Mouse (Mus musculus) liver, embryonic 18 days (tissue): ENCODE results near the gene D16Ertd472e. TPM values are rescaled to one million over a fixed set of nuclear protein-coding genes. Genes with fewer than 3 reads are reported as not detected.

Source experiments
- polyA plus RNA-seq: library from polyadenylated mRNA; depleted of rRNA; stranded (reverse); fragments of >200 nt; gene quantifications from 2 replicates; pipeline ENCODE4 v1.2.3, GENCODE M21; 2012; rRNA removed

Gene D16Ertd472e
- 2.7 TPM in 2 replicates for polyA plus RNA-seq

GRCm38 (mm10) chr16:78576478-78577084 is at the start of gene D16Ertd472e:
Gene D16Ertd472e (minus strand): TSS chr16:78576708.

Other genes with a start within 250 kb of the D16Ertd472e start
- gene Btg3, start 199.5 kb downstream of the D16Ertd472e start, polyA plus RNA-seq, result 5.9 and 6.3 TPM in 2 replicates